Mouse (Mus musculus): ENCODE measurements around the gene Ndufs2.
A peak's percentile ranks its signal among the peaks of the same experiment; 100 is the strongest.

The Ndufs2 gene

DNA sequence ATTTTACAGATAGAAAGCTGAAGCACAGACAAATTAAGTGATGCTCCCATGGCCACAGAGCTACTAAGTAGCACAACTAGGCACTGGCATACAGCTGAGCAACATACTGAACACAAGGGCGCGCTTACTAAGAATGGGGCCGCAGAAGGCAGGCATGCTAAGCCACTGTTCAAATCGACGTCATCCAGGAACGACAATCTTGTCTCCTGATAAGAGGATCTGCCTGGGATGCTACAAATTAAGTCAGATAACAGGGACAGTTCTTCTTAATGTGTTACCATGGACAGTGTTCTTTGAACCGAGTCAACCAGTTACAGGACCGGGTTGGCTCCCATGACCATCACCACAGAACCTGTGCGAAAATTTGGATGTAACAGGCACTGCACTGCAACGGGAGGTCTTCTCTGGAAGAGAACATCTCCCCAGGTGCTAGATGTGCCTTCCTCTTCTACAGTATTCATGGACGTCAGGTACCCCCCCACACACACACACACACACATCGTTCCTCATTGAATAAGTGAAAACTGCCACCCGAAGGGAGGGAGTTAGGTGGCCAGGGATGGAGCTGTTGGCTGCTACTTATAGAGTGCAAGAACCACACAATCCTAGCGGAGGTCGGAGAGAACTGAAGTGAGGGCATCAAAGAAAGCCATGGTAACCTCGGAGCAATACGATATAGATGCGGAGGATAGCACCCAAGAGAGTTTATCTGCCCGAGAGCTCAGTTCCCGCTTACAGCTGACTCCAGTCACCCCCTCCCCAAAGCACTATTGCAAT, 56.0 kb downstream of the Ndufs2 start:
- TF ChIP-seq CTCF (conservative IDR thresholded peaks at IDR 0.05; ENCODE audit: low read length) (no peak), POU5F1 (IDR thresholded peaks at IDR 0.05; ENCODE audit: borderline replicate concordance, low read length) (no peak), NANOG (IDR thresholded peaks at IDR 0.05; ENCODE audit: borderline replicate concordance, low read length) (no peak)
- Histone ChIP-seq H3K27me3 (ENCODE audit: insufficient read depth, low read length) (peaks cover 63% of the 10 kb centered on the region), H3K4me3 (replicated peaks; ENCODE audit: low read length) (peak overlapping the region; percentile 87), H3K9me3 (ENCODE audit: low read length) (no peaks in the 10 kb centered on the region), H3K4me1 (replicated peaks; ENCODE audit: low read depth, low read length) (peaks cover 21% of the 10 kb centered on the region), H3K36me3 (ENCODE audit: insufficient read depth, low read length) (no peaks in the 10 kb centered on the region)

GRCm38 (mm10) chr1:171193911-171194830, 57.0 kb downstream of the Ndufs2 start:
- no peaks in the 10 kb centered on the region for H3K36me3 ChIP-seq (ENCODE audit: insufficient read depth, low read length)
- H3K27me3 ChIP-seq (ENCODE audit: insufficient read depth, low read length), result peaks cover 66% of the 10 kb centered on the region
- TF ChIP-seq POU5F1 (IDR thresholded peaks at IDR 0.05; ENCODE audit: borderline replicate concordance, low read length), result no peak
- no peak for TF ChIP-seq NANOG (IDR thresholded peaks at IDR 0.05; ENCODE audit: borderline replicate concordance, low read length)
- no peak for TF ChIP-seq CTCF (conservative IDR thresholded peaks at IDR 0.05; ENCODE audit: low read length)

GRCm38 (mm10) chr1:171193093-171193840, 57.9 kb downstream of the Ndufs2 start:
- Histone ChIP-seq H3K27me3 (ENCODE audit: insufficient read depth, low read length) (peaks cover 60% of the 10 kb centered on the region), H3K4me3 (replicated peaks; ENCODE audit: low read length) (no peak overlapping the region), H3K36me3 (ENCODE audit: insufficient read depth, low read length) (no peaks in the 10 kb centered on the region), H3K4me1 (replicated peaks; ENCODE audit: low read depth, low read length) (peaks cover 38% of the 10 kb centered on the region), H3K9me3 (ENCODE audit: low read length) (no peaks in the 10 kb centered on the region)
- TF ChIP-seq CTCF (conservative IDR thresholded peaks at IDR 0.05; ENCODE audit: low read length), result no peak
- no peak for TF ChIP-seq POU5F1 (IDR thresholded peaks at IDR 0.05; ENCODE audit: borderline replicate concordance, low read length)
- no peak for TF ChIP-seq NANOG (IDR thresholded peaks at IDR 0.05; ENCODE audit: borderline replicate concordance, low read length)

More at GRCm38 (mm10) chr1:171193911-171194830, 57.0 kb downstream of the Ndufs2 start:
- H3K9me3 ChIP-seq (ENCODE audit: low read length), result no peaks in the 10 kb centered on the region
- H3K4me1 ChIP-seq (replicated peaks; ENCODE audit: low read depth, low read length), result peaks cover 29% of the 10 kb centered on the region
- H3K4me3 ChIP-seq (replicated peaks; ENCODE audit: low read length), result no peak overlapping the region

DNA sequence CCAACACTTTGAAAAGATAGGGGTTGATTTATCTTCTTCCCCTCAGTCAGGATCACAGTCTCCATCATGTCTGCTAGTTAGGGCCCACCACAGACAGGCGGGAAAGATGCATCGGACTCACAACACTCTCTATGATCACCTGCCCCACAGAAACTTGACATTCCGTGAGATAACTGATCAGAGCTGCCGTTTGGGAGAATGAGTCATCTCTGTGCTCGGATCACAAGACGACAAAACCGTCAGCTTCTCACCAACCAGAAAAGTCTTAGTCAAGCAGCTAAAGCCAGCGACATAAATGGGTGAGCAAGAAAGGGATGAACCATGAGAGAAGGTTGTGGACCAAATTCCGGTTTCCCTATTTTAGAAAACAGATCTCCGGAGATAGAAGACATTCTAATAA, 58.9 kb downstream of the Ndufs2 start:
- no peak for TF ChIP-seq CTCF (conservative IDR thresholded peaks at IDR 0.05; ENCODE audit: low read length)
- no peak for TF ChIP-seq NANOG (IDR thresholded peaks at IDR 0.05; ENCODE audit: borderline replicate concordance, low read length)
- TF ChIP-seq POU5F1 (IDR thresholded peaks at IDR 0.05; ENCODE audit: borderline replicate concordance, low read length), result no peak
- Histone ChIP-seq H3K9me3 (ENCODE audit: low read length) (no peaks in the 10 kb centered on the region), H3K4me3 (replicated peaks; ENCODE audit: low read length) (no peak overlapping the region), H3K4me1 (replicated peaks; ENCODE audit: low read depth, low read length) (peaks cover 48% of the 10 kb centered on the region), H3K36me3 (ENCODE audit: insufficient read depth, low read length) (no peaks in the 10 kb centered on the region), H3K27me3 (ENCODE audit: insufficient read depth, low read length) (peaks cover 53% of the 10 kb centered on the region)

- Histone ChIP-seq H3K4me1 (replicated peaks; ENCODE audit: low read depth, low read length) (peaks cover 59% of the 10 kb centered on the region), H3K4me3 (replicated peaks; ENCODE audit: low read length) (no peak overlapping the region), H3K9me3 (ENCODE audit: low read length) (no peaks in the 10 kb centered on the region), H3K36me3 (ENCODE audit: insufficient read depth, low read length) (no peaks in the 10 kb centered on the region), H3K27me3 (ENCODE audit: insufficient read depth, low read length) (peaks cover 47% of the 10 kb centered on the region)
- TF ChIP-seq CTCF (conservative IDR thresholded peaks at IDR 0.05; ENCODE audit: low read length) (no peak), POU5F1 (IDR thresholded peaks at IDR 0.05; ENCODE audit: borderline replicate concordance, low read length) (no peak), NANOG (IDR thresholded peaks at IDR 0.05; ENCODE audit: borderline replicate concordance, low read length) (no peak)
Measured at GRCm38 (mm10) chr1:171190832-171191231, 60.4 kb downstream of the Ndufs2 start.

DNA sequence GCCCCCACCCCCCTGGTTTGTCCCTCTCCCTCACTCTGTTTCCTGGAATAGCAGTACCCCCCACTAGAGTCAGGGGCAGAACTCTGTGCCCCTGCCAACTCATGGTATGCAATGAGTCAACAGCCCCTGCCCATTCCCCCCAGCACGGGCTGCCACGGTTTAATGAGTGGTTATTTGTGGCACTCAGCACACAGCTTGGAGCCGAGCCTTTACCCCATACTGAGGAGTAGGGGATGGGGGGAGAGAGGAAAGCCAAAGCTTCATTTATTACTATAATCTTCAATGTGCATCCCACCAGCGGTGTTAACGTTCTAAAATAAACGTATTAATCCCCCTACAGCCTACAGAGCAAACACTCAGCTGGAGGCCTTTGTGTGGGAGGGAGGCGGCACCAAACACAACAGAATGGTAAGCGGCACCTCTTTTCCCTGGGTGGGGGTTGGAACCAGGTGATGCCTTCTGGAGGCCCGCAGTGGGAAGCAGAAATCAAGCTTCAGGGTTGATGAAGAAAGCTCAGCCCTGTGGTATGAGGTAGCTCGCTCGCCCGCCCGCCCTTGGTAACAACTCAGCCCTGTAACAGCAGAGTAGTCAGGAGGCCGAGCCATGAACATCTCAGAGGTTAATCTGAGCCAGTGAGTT, 61.6 kb downstream of the Ndufs2 start:
- Histone ChIP-seq H3K27me3 (ENCODE audit: insufficient read depth, low read length) (peaks cover 42% of the 10 kb centered on the region), H3K4me1 (replicated peaks; ENCODE audit: low read depth, low read length) (peaks cover 67% of the 10 kb centered on the region), H3K36me3 (ENCODE audit: insufficient read depth, low read length) (no peaks in the 10 kb centered on the region), H3K4me3 (replicated peaks; ENCODE audit: low read length) (peak overlapping the region; percentile 39), H3K9me3 (ENCODE audit: low read length) (no peaks in the 10 kb centered on the region)
- TF ChIP-seq NANOG (IDR thresholded peaks at IDR 0.05; ENCODE audit: borderline replicate concordance, low read length), result no peak
- no peak for TF ChIP-seq CTCF (conservative IDR thresholded peaks at IDR 0.05; ENCODE audit: low read length)
- TF ChIP-seq POU5F1 (IDR thresholded peaks at IDR 0.05; ENCODE audit: borderline replicate concordance, low read length), result no peak

GRCm38 (mm10) chr1:171189046-171189445, 62.1 kb downstream of the Ndufs2 start:
- Histone ChIP-seq H3K4me3 (replicated peaks; ENCODE audit: low read length) (peak overlapping the region; percentile 39), H3K9me3 (ENCODE audit: low read length) (no peaks in the 10 kb centered on the region), H3K27me3 (ENCODE audit: insufficient read depth, low read length) (peaks cover 37% of the 10 kb centered on the region), H3K36me3 (ENCODE audit: insufficient read depth, low read length) (no peaks in the 10 kb centered on the region), H3K4me1 (replicated peaks; ENCODE audit: low read depth, low read length) (peaks cover 67% of the 10 kb centered on the region)
- TF ChIP-seq POU5F1 (IDR thresholded peaks at IDR 0.05; ENCODE audit: borderline replicate concordance, low read length), result no peak
- TF ChIP-seq NANOG (IDR thresholded peaks at IDR 0.05; ENCODE audit: borderline replicate concordance, low read length), result no peak
- TF ChIP-seq CTCF (conservative IDR thresholded peaks at IDR 0.05; ENCODE audit: low read length), result no peak
